Mouse (Mus musculus) layer of hippocampus, adult 18-20 months (tissue): ENCODE results near the gene Map3k3. TPM values are rescaled to one million over a fixed set of nuclear protein-coding genes. Genes with fewer than 3 reads are reported as not detected.
"Not testable (repeated sequence)": the region's sequence is repeated elsewhere in the genome, so short reads cannot be mapped to it uniquely, and the experiment has no call there.

Source experiments
- DNase-seq, 2 experiments: peaks; one replicate each; pipeline ENCODE4 v3.0.0; 2022; ENCODE audit warnings: low spot score in 2 of 2
- total RNA-seq, 2 experiments: library from RNA; stranded (reverse); gene quantifications; 2 replicates each; pipeline ENCODE4 v1.2.3; 2021

Map3k3 gene
- total RNA-seq, 2 experiments from 2014 or later: 30.4 to 32.6 TPM

DNA sequence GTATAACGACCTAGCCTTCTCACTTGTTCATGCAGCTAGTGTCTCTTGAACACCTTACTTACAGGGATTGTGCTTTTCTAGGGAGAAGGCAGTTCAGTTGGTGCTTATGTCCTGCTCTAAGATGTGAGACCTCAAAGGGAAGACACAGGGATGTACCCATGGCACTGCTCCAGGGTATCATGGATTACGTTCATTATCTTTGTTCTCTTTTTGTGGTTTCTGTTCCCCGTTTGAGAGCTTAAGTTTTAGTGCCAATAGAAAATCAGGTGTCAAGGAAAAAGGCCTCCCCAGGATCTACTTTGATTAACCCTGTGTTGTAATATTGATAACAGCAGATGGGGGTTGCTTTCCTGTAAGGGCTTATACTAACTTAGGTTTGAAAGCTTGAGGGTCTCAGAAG, 10.6 kb upstream of the Map3k3 start:
- no peak for DNase-seq

DNA sequence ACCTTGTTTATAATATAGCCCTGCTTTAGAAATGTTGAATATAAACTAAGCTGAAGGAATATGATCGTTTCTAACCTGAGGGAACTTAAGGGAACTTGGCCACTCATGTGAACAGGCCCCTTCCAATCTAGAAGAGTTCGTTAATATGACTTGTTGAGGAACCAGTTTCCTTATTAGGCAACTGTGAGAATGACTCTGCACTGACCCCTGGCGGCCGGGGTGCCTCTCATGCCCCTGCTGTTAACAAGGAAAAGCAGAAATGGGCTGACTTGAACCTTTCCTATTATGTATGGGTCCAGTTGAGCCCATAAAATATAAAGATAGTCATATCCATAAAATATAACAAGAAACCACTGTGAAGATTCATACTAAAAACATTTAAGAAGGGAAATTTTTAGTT, 8.1 kb upstream of the Map3k3 start:
- DNase-seq: peak in 1 of 2 experiments; percentile 66

DNA sequence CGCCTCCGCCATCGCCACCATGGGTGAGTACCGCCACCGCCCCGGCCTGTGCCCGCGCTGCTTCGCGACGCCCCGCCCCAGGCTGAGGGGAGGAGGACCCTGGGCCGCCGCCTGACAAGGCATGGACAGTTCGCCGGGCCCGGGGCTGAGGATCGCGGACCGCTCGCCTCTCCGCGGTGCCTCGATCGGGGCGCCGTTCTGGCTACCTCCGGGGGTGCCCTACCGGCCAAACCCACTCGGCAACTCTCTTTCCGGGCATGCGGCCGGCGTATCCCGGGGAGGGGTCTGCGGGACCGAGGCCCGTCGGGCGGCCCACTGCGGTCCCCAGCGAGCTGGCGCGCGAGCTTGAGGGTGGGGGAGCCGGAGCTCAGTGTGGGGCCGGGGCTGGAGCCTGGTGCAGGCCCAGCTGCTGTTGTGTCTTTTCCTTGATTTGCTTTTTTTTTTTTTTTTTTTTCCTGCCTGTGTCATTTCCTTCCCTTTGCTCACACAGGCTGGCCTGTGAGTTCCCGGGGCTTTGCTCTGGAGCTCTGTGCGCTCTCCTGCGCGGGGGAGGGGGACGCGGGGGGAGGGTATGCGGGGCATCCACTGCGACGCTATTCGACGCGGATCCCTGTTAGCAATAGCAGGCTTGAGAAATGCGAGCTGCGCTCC, 623 bp downstream of the Map3k3 start:
- peak; percentile 41 to 68 for DNase-seq

DNA sequence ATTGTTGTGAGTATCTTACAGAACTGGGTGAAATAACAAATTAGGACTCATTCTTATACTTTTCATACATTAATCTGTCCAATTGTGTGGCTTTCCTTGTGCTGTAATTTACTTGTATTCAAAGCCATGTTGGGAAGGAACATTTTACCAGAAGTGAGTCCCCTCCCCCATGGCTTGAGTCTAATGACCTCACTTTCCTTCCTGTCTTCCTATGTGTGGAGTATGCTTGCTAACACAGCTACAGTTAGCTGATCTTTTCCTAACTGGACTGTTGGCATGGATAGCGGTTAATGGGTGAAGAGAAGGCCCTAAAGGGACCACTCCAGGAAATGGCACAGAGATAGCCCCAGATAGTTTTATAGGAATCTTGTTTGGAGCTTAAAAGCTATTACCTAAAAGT, 13.8 kb downstream of the Map3k3 start:
- no peak for DNase-seq

DNA sequence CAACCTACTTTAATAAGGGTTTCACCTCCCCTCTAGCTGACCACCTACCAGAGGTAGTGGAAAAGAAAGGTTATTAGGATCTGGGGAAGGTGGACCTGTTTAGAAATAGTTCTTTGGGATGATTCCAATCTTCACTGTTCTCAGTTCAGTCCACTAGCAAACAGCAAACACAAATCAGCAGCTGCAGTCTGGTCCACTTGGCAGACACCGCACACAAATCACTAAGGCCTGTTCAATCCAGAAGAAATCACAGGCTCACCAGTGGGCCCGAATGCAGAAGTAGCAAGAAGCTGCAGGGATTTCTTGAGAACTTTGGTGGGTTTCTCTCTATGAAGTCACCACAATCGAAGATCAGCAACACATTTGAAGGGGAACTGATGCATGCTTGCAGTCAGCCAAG, 18.5 kb downstream of the Map3k3 start:
- DNase-seq: no peak

DNA sequence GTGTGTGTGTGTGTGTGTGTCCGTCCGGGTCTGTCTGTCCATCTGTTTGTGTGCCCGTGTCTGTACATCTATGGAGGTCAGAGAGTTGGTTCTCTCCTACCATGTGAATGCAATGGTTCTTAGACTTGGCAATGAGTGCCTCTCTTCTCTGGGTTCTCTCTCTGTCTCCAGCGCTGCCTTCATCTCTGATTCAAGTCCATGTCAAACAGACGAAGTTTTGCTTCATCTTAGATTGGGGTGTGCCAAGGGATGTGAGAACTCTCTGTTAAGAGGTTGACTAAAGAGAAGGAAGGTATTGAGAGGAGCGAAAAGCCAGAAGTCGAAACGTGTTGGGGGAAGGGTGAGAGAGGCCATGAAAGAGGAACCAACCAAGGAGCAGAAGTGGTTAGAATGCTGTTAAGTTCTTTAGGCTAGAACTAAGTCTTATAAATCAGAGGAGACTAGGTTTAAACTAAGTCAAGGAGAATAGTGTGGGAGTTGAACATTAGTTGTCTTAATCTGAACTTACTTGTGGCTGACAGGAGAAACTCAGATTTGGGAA, 21.7 kb downstream of the Map3k3 start:
- no peak for DNase-seq

DNA sequence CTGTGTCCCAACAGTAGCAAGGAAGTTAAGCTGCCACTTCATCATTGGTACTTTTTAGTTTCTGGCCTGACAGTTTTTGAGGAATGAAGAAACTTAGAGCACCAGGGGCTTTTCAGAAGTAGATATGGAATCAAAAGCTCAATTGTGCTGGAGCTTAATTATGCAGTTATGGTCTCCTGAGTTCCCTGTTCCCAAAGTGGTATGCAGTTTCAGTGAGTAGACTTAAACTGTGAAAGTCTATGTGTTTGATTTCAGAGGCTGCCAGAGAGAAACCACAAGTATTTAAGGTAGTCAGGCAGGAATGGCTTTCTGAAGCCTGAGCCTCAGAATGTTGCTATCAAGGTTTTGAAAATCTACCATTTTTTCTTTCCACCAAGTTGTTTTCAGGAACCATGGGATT, 27.3 kb downstream of the Map3k3 start:
- DNase-seq: no peak

DNA sequence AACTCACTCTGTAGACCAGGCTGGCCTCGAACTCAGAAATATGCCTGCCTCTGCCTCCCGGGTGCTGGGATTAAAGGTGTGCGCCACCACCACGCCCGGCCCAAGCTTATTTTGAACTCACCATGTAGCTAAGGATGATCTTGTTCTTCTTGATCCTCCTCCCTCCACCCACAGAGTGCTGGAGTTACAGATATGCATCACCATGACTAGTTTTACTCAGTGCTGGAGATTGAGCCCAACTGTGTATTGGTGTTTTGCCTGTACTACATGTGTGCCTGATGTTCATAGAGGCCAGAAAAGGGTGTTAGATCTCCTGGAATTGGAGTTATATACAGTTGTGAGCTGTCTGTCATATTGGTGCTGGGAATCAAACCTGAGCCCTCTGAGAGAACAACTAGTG, 37.8 kb downstream of the Map3k3 start:
- no peak for DNase-seq

DNA sequence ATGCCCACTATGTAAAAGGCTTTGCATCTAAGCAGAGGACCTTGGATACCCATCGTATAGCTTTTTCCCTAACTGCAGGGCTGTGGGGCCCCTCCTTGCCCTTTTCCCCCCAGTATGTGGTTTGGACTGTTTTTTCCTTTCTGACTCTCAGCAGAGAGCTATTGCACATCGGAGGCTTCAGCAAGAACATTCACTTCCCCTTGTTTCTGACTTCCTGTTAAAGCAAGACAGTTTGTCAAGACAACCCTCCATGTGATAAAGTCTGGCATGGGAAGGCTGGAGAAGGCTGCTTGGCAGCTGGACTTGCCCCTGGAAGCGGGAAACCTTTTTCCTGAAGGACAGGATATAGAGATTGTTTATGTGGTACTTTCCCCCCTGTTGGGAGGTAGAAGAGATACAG, 38.3 kb downstream of the Map3k3 start:
- no peak for DNase-seq

DNA sequence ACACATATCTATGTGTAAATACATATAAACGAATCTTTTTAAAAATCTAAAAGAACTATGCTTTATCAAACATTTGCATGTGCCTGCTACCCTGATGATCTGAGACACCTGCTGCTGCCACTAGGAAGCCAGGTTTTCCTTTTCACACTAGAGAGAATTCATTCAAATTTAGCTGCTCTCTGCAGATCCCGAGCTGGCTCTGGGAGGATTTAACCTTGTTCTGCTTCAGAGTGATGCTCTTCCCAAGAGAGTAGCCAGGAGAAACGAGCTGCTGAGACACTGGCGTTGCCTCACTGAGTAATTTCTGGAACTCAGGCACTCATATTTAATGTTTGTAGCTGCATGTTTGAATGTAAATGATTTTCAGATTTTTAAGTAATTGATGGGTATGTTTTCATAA, 40.4 kb downstream of the Map3k3 start:
- DNase-seq: no peak

DNA sequence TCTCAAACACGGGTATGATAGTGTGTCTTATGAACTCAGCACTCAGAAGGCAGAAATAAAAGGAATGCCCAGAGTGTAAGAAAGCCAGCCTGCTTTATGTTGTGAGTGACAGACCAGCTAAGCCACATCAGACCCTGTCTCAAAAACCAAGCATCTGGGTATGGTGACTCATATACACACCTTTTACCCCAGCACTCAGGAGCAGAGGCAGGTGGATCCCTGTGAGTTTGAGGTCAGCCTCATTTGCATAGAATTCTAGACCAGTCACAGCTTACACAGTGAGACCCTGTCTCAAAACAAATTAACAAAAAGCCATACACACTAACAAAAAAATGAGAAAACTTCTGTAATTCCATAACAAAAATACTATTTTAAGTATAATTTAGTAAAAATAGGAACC, 41.4 kb downstream of the Map3k3 start:
- no peak for DNase-seq

DNA sequence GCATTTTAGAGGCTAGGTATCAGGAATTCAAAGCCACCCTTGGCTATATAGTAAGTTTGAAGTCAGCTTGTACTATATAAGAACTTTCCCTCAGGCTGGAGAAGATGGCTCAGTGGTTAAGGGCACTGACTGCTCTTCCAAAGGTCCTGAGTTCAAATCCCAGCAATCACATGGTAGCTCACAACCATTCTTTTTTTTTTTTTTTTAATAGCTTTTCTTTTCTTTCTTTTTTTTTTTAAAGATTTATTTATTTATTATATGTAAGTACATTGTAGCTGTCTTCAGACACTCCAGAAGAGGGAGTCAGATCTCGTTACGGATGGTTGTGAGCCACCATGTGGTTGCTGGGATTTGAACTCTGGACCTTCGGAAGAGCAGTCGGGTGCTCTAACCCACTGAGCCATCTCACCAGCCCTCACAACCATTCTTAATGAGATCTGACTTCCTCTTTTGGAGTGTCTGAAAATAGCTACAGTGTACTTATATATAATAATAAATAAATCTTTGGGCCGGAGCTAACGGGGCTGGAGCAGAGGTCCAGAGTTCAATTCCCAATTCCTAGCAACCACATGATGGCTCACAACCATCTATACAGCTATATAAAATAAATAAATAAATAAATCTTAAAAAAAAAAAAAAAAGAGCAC, 42.4 kb downstream of the Map3k3 start:
- DNase-seq: not testable (repeated sequence)

DNA sequence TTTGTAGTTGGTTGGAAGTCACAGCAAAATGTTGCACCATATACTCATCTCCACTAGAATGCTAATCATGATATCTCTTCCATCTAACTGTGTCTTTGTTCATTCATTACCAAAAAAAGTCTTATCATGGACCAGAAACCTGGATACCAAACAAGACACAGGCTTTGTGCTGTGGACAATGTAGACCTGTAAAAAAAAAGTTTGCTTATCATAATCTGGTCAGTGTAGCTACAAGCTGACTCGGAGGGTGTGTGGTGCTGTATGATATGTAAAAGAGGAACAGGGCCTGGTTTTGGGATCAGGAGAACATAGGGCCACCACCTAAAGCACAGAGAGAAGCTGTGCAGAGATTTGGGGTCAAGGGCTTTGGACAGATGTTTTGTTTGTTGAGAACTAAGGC, 45.1 kb downstream of the Map3k3 start:
- DNase-seq: no peak

DNA sequence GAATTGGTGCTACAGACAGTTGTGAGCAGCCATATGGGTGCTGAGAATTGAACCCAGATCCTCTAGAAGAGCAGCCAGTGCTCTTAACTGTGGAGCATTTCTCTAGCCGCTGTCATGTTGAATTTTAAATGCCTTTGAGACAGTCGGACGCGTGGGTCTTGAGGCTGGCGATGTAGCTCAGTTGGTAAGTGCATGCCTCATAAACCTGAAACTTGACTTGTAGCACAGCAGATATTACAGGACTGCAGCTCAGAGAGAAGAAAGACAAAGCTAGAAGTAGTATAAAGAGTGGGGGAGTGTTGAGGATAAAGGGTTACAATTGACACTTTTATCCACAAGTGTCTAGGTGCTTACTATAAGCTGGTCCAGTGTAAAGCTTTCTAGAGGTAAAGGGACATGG, 48.1 kb downstream of the Map3k3 start:
- no peak for DNase-seq

DNA sequence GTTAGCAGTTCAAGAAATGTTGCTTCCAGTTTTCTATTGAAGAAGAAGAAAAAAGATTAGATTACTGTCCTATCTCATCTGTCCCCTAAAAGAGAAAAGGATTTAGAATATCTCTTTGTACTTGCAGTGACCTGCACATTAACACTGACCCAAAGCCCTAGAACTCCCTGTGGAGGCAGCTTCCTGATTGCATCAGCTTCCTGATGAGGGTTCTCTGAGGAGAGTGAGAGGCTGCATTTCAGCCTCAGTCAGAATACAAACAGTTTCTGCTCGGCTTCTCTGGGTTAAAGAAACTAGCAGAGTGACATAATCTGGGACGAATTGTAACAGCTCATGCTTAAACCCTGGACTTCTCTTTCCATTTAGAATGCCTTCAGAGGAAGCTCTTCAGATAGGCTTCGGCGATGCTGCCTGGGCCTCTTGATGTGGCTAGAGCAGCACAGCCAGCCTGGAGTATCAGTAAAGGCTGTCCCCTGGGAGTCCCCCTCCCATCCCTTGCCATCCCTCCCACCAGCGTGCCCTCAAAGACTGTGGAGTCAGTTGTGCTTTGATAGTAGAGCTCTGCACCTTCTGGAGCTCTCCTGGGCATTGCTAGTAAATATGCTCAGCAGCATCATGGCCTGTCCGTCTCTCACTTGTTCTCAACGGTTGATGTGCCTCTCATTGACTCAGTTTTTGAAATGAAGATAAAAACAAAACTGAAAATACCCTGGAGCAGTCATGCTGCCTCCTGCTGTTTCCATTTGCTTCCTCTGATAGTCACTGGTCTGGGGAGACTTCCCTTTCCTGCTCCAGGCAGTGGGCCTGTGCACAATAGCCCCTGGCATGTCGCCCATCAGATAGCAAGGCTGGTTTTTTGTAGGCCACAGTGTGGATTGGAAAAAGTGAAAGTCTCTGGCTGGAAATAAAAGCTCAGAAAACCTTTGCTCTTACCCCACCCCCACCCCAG, 50.4 kb downstream of the Map3k3 start:
- peak in 1 of 2 experiments; percentile 18 for DNase-seq

DNA sequence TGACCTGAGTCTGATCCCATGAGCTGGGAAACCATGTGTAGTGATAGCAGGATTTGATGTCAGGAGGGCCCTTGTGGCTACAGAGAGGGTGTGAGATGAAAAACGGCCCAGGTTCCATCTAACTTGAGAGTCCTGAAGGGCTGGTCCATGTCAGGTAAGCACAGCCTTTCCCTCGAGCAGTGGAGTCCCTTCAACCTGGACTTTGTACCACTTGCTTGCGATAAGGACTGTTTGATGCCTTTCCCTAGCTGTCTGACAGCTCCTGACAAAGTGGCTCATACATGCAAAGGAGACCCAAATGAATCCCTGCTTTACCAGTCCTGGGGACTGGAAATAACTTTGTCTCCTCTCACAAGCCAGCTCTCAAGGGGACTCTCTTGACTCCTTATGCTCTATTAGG, 66.8 kb downstream of the Map3k3 start:
- no peak for DNase-seq

DNA sequence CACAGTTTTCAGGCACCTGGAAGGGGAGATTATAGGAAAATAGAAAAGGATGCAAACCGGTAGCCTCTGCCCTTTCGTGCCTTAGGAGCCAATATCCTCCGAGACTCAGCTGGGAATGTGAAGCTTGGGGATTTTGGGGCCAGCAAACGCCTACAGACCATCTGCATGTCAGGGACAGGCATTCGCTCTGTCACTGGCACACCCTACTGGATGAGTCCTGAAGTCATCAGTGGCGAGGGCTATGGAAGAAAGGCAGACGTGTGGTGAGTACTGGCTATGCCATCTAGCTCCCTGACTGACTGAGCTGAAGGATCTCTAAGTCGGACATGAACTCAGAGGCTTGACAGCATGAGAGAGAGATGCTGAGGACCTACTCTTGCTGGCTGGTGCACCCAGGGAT, 67.7 kb downstream of the Map3k3 start:
- peak; percentile 69 to 86 for DNase-seq

DNA sequence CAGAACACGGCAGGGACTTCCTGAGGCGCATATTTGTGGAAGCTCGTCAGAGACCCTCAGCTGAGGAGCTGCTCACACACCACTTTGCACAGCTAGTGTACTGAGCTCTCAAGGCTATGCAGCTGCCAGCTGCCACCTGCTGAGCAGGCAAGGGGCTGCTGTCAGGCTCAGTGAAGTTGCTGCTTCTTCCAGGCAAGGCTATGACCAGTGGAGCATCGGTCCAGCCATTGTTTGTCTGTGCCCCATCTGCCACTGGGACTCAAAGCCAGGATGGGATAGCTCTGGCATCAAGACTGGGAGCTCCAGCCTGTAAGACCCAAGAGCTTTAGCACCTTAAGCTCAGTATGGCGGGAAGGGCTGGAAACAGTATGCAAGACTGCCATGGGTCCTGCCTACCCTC, 69.7 kb downstream of the Map3k3 start:
- peak in 1 of 2 experiments; percentile 20 for DNase-seq

DNA sequence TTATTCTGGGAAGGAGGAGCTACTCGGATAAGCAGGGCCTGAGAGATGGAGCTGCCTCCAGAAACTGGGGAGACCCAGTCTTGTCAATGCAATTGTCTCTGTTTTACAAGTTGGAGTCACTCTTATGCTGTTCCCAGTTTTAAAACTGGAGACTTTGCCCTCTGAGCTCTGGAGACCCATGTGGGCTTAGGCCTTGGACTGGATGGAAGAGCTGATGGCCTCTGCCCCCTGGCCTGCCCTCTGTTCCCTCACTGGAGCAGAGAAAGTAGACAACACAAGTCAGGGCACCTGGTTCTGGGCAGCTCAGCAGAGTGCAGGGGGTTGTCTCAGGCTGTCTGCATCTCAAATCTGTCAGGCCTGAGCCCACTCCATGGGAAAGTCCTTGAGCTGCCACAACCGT, 70.4 kb downstream of the Map3k3 start:
- no peak for DNase-seq

DNA sequence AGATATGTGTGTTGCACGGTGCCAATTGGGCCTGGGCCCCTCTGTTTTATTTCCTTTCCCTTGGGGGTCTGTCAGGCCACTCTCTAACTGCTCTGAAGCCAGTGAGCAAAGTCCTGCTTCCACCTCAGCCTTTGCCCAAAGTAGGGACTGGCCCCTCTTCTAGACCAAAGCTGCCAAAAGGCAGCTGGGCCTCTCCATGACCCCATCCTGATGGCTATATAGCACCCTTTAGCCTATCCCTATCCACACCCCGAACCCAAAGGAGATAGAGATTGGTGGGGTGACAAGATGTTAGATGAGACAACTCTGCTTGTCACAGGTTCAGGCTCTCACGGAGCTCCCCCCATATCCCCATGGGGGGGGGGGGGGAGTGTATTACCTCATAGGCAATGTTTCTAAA, 71.3 kb downstream of the Map3k3 start:
- DNase-seq: no peak

DNA sequence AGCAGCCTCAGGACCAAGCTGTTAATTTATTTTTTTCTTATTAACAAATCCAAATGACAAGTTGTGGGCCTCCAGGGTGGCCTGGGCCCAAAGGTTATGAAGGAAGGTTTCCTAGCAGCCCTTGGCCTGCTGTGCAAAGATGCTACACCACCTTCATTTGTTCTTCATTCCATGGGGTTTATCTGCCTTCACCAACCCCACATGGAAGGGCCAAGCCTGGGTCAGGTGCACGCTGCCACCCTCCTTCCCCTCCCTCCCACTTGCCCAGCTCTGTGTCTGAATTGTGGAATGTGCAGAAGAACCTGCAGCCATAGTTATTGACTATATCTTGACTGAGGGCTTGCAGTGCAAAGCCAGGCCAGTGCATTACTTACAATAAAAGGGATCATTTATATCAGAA, 71.8 kb downstream of the Map3k3 start:
- no peak for DNase-seq

DNA sequence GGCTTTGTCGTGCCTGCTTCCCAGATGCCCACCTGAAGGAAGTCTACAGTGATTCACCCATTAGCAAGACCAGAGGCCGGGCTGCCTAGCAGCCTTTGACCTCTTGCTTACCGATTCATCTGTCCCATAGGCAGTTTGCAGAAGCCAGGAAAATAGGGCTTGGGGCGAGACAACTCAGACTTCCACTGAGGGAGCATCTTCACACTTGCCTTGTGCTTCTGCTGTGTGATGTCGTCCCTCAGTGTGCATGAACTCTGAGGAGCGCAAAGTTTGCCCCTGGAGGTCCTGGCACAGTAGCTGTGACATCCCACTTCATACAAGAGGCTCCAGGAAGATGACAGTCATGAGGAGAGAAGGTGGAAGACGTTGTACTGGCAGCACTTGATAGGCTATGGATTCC, 72.7 kb downstream of the Map3k3 start:
- peak in 1 of 2 experiments; percentile 19 for DNase-seq
